Mouse (Mus musculus) kidney, postnatal 0 days (tissue): ENCODE data around the gene Ssr1. TPM values are rescaled to one million over a fixed set of nuclear protein-coding genes. Genes with fewer than 3 reads are reported as not detected.

Experiments used
- ATAC-seq: fragments of 200-750 bp; cut with Nextera tagmentation; replicated peaks from 2 replicates; pipeline ENCODE4 v1.8.0; 2017; ENCODE audit warnings: low read depth, moderate number of reproducible peaks, moderate TSS enrichment, moderate library complexity; ENCODE audit not compliant: low FRiP score
- DNase-seq: peaks from one replicate; pipeline ENCODE4 v3.0.0-alpha.2; 2016; ENCODE audit warnings: low spot score
- H3K27ac ChIP-seq: fragments of 300-500 bp; sonication (generic); 2 replicates; pipeline ENCODE4 v1.5.1; 2014; ENCODE audit warnings: mild to moderate bottlenecking
- H3K27me3 ChIP-seq: fragments of 300-500 bp; sonication (generic); 2 replicates; pipeline ENCODE4 v1.6.1; 2014; ENCODE audit warnings: low read length, mixed read lengths; ENCODE audit not compliant: insufficient read depth
- H3K36me3 ChIP-seq: fragments of 300-500 bp; sonication (generic); 2 replicates; pipeline ENCODE4 v1.6.1; 2014; ENCODE audit warnings: low read length, mixed read lengths; ENCODE audit not compliant: insufficient read depth
- H3K4me1 ChIP-seq: fragments of 300-500 bp; sonication (generic); replicated peaks from 2 replicates; pipeline ENCODE4 v1.6.1; 2014; ENCODE audit warnings: antibody characterized with exemption, low read length, mixed read lengths; ENCODE audit not compliant: insufficient read depth
- H3K4me2 ChIP-seq: fragments of 300-500 bp; sonication (generic); 2 replicates; pipeline ENCODE4 v1.6.1; 2014; ENCODE audit warnings: mild to moderate bottlenecking, low read length, moderate library complexity, mixed read lengths
- H3K4me3 ChIP-seq: fragments of 300-500 bp; sonication (generic); replicated peaks from 2 replicates; pipeline ENCODE4 v1.5.1; 2014; ENCODE audit warnings: low read depth, low read length
- H3K9ac ChIP-seq: fragments of 300-500 bp; sonication (generic); 2 replicates; pipeline ENCODE4 v1.6.1; 2014; ENCODE audit warnings: low read depth, low read length
- H3K9me3 ChIP-seq: fragments of 300-500 bp; sonication (generic); replicated peaks from 2 replicates; pipeline ENCODE4 v1.6.1; 2016; ENCODE audit warnings: low read length, inconsistent platforms, mixed read lengths
- CTCF ChIP-seq: IDR thresholded peaks from 2 replicates; pipeline ENCODE4 v1.5.1; 2016; ENCODE audit warnings: antibody characterized with exemption, low read depth, mild to moderate bottlenecking, moderate library complexity
- WGBS: fragments of 180-500 bp; shearing (Covaris S2); extraction: QIAGEN DNeasy Blood & Tissue Kit; methylation state at CpG from one replicate; pipeline ENCODE4 v1.1.7; 2014; 5-methylcytosine and 5-hydroxymethylcytosine counted together
- polyA plus RNA-seq: library from polyadenylated mRNA; unstranded; fragments of >200 nt; fragmentation: Nextera tagmentation; extraction: Ambion mirVana; gene quantifications from 2 replicates; pipeline ENCODE4 v1.2.1, GENCODE M21; 2015

The Ssr1 gene
- 116 and 128 TPM in 2 replicates for polyA plus RNA-seq

GRCm38 (mm10) chr13:37993704-37994404 lies at the start of gene Ssr1:
Gene Ssr1 (minus strand): TSS chr13:37994217.
- Histone ChIP-seq H3K4me3 (peak within 1 kb of the TSS; percentile 98), H3K27me3 (no peaks in the 10 kb centered on the region), H3K27ac (peak within 1 kb of the TSS; percentile 96), H3K36me3 (peaks cover 18% of the 10 kb centered on the region), H3K9me3 (no peaks in the 10 kb centered on the region), H3K9ac (peak within 1 kb of the TSS; percentile 98), H3K4me1 (0 out of 2 replicates have a peak, but pooled peaks cover 5% of the 10 kb centered on the region), H3K4me2 (peak within 1 kb of the TSS; percentile 74)
- ATAC-seq (peak; percentile 98), DNase-seq (peak; percentile 98)
- TF ChIP-seq CTCF: no peak
- WGBS: under 1% methylated on average over 79 of the region's 89 CpGs

GRCm38 (mm10) chr13:38037811-38038210 lies 43.8 kb upstream of the Ssr1 start:
- peak overlapping the region; percentile 74 for H3K9ac ChIP-seq
- H3K4me3 ChIP-seq: peak overlapping the region; percentile 69
- H3K4me1 ChIP-seq: peaks cover 12% of the 10 kb centered on the region; the same call in 1 of the 2 replicates
- no peaks in the 10 kb centered on the region for H3K27me3 ChIP-seq
- peak; percentile 61 for DNase-seq
- H3K4me2 ChIP-seq: peak overlapping the region; percentile 89
- no peaks in the 10 kb centered on the region for H3K9me3 ChIP-seq
- TF ChIP-seq CTCF: no peak
- 26% methylated on average over 12 of the region's 12 CpGs for WGBS
- H3K36me3 ChIP-seq: peaks cover 16% of the 10 kb centered on the region
- 0 out of 2 replicates have a peak, but pooled peaks have one; percentile 31 for ATAC-seq
- peak overlapping the region; percentile 84 for H3K27ac ChIP-seq

- ATAC-seq (peak; percentile 92), DNase-seq (peak; percentile 98)
- Histone ChIP-seq H3K9ac (peak within 1 kb of the TSS; percentile 74), H3K9me3 (no peaks in the 10 kb centered on the region), H3K4me2 (peak within 1 kb of the TSS; percentile 89), H3K27me3 (no peaks in the 10 kb centered on the region), H3K36me3 (peaks cover 11% of the 10 kb centered on the region; the same call in 1 of the 2 replicates), H3K4me1 (peaks cover 12% of the 10 kb centered on the region; the same call in 1 of the 2 replicates), H3K27ac (peak within 1 kb of the TSS; percentile 84), H3K4me3 (peak within 1 kb of the TSS; percentile 69)
- under 1% methylated on average over 47 of the region's 47 CpGs for WGBS
- TF ChIP-seq CTCF: peak; percentile 39
These were observed 43.1 kb upstream of the Ssr1 start, which contains the start of gene Cage1 for GRCm38 (mm10) chr13:38037044-38037687. Gene Cage1 (minus strand): TSS chr13:38037069.

- H3K9me3 ChIP-seq: no peaks in the 10 kb centered on the region
- H3K27me3 ChIP-seq: no peaks in the 10 kb centered on the region
- no peak for TF ChIP-seq CTCF
- H3K27ac ChIP-seq: peak within 1 kb of the TSS; percentile 84
- peaks cover 12% of the 10 kb centered on the region; the same call in 1 of the 2 replicates for H3K4me1 ChIP-seq
- WGBS: 11% methylated on average over 36 of the region's 37 CpGs
- peak within 1 kb of the TSS; percentile 69 for H3K4me3 ChIP-seq
- ATAC-seq (peak; percentile 52; the same call in 1 of the 2 replicates), DNase-seq (no peak)
- peak within 1 kb of the TSS; percentile 89 for H3K4me2 ChIP-seq
- peak within 1 kb of the TSS; percentile 74 for H3K9ac ChIP-seq
- 0 out of 2 replicates have a peak, but pooled peaks cover 6% of the 10 kb centered on the region for H3K36me3 ChIP-seq
These were observed 42.5 kb upstream of the Ssr1 start, which contains the start of gene Riok1 for GRCm38 (mm10) chr13:38036343-38037043. Gene Riok1 (plus strand): TSS chr13:38036995.

GRCm38 (mm10) chr13:38028407-38028806 lies 34.4 kb upstream of the Ssr1 start:
- 82% methylated on average over 4 of the region's 4 CpGs for WGBS
- no peak overlapping the region for H3K9ac ChIP-seq

More at GRCm38 (mm10) chr13:38028407-38028806, 34.4 kb upstream of the Ssr1 start:
- Histone ChIP-seq H3K4me2 (no peak overlapping the region), H3K36me3 (no peaks in the 10 kb centered on the region), H3K27ac (no peak overlapping the region), H3K4me1 (no peaks in the 10 kb centered on the region), H3K27me3 (no peaks in the 10 kb centered on the region), H3K9me3 (no peaks in the 10 kb centered on the region), H3K4me3 (no peak overlapping the region)
- TF ChIP-seq CTCF: no peak
- DNase-seq (no peak), ATAC-seq (no peak)
